Mouse (Mus musculus) erythroblast, embryonic 14.5 days (primary cell): ENCODE measurements around the gene Igf2bp3.

Experiments used
- GATA1 ChIP-seq: IDR thresholded peaks from 2 replicates; pipeline ENCODE4 v1.6.1; 2012; ENCODE audit warnings: low read length, inconsistent platforms, mixed read lengths
- TAL1 ChIP-seq: IDR thresholded peaks from 3 replicates; pipeline ENCODE4 v1.6.1; 2012; ENCODE audit warnings: low read length, inconsistent platforms, mixed read lengths

DNA sequence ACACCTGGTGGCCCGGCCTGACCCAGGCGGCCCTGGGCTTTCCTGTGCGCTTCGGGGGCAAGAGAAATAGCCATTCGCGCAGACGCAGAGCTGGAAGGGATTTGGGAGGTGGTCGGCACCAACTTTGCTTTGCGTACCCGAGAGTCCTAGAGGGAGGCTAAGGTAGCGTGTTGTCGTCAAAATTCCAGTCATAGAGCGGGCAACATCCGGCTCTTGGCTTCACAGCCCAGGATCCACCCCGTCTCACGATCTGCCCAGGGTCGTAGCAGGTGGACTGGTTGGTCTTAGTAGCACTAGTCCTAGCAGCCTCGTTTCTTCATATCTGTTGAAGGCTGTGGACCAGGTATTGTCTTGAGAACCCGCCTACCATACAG, 140.7 kb downstream of the Igf2bp3 start:
- TF ChIP-seq TAL1 (no peak), GATA1 (no peak)
